Mouse (Mus musculus) MEL (cell line): ENCODE data around the gene Edar.

Experiments
- CTCF ChIP-seq, 3 experiments: IDR thresholded peaks in 2 of 3; conservative IDR thresholded peaks in 1 of 3; 2 replicates each; pipeline ENCODE4 v1.5.1; 2011 to 2012; ENCODE audit warnings: low read length in 3 of 3, low read depth in 2 of 3, mild to moderate bottlenecking in 2 of 3, improper control_type of control experiment in 1 of 3, inconsistent platforms in 1 of 3, mixed read lengths in 1 of 3, moderate library complexity in 1 of 3; ENCODE audit not compliant: control insufficient read depth in 1 of 3, insufficient read depth in 1 of 3, poor library complexity in 1 of 3, severe bottlenecking in 1 of 3
- KAT2A ChIP-seq: conservative IDR thresholded peaks from 2 replicates; pipeline ENCODE4 v1.6.1; 2012; ENCODE audit warnings: low read depth, low read length, improper control_type of control experiment, inconsistent platforms
- POLR2A ChIP-seq, 2 experiments: IDR thresholded peaks; 2 replicates each; pipeline ENCODE4 v1.6.1; 2011 to 2012; ENCODE audit warnings: low read length in 2 of 2, mild to moderate bottlenecking in 2 of 2, control low read depth in 1 of 2, improper control_type of control experiment in 1 of 2, low read depth in 1 of 2, moderate library complexity in 1 of 2; ENCODE audit not compliant: control insufficient read depth in 1 of 2, insufficient read depth in 1 of 2, poor library complexity in 1 of 2
- ZKSCAN1 ChIP-seq: IDR thresholded peaks from 2 replicates; pipeline ENCODE4 v1.6.1; 2012; ENCODE audit warnings: low read depth, mild to moderate bottlenecking, inconsistent platforms, low read length, improper control_type of control experiment, moderate library complexity

DNA sequence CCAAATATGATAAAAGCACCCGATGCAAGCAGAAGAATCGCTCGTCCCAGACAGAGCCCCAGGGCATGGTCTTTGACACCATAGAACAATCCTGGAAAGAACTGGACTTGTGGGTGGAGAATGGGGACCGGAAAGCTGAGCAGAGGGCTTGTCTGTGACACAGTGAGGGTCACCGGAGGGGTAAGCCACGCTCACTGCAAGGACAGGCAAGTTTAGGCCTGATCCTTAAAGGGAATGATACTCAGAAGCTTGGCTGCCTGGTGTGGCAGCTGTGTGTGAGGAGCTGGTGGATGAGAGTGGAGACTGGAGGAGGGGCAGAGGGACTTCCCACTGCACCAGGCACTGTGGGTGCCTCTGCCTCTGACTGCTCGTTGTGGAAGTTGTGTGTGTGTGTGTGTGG, 15.6 kb upstream of the Edar start:
- TF ChIP-seq CTCF (IDR thresholded peaks at IDR 0.05 in 2 of 3, conservative IDR thresholded peaks at IDR 0.05 in 1 of 3; ENCODE audit: control insufficient read depth in 1 of 3, insufficient read depth in 1 of 3, low read depth in 2 of 3, low read length in 3 of 3, poor library complexity in 1 of 3, severe bottlenecking in 1 of 3), result no peak
- no peak for TF ChIP-seq POLR2A (IDR thresholded peaks at IDR 0.05; ENCODE audit: control insufficient read depth in 1 of 2, insufficient read depth in 1 of 2, low read depth in 1 of 2, low read length in 2 of 2, poor library complexity in 1 of 2)
- no peak for TF ChIP-seq ZKSCAN1
- no peak for TF ChIP-seq KAT2A
